Mouse (Mus musculus): ENCODE data around the gene Adcy5.

The Adcy5 gene

GRCm38 (mm10) chr16:35270353-35270934 lies 115.8 kb downstream of the Adcy5 start:
- peak; percentile 74 for DNase-seq (ENCODE audit: low read depth, low spot score)

- DNase-seq (ENCODE audit: low read depth, low spot score) = no peak
Measured at GRCm38 (mm10) chr16:35270945-35271344, 116.3 kb downstream of the Adcy5 start.

- DNase-seq (ENCODE audit: low read depth, low spot score) = no peak
Measured at GRCm38 (mm10) chr16:35271572-35271971, 116.9 kb downstream of the Adcy5 start.

- no peak for DNase-seq (ENCODE audit: low read depth, low spot score)
Measured at GRCm38 (mm10) chr16:35272417-35272816, 117.7 kb downstream of the Adcy5 start.

- no peak for DNase-seq (ENCODE audit: low read depth, low spot score)
Measured at GRCm38 (mm10) chr16:35278166-35278565, 123.5 kb downstream of the Adcy5 start.

GRCm38 (mm10) chr16:35282456-35282855 lies 127.8 kb downstream of the Adcy5 start:
- no peak for DNase-seq (ENCODE audit: low read depth, low spot score)

GRCm38 (mm10) chr16:35285821-35286220 lies 131.1 kb downstream of the Adcy5 start:
- no peak for DNase-seq (ENCODE audit: low read depth, low spot score)

GRCm38 (mm10) chr16:35287244-35287643 lies 132.6 kb downstream of the Adcy5 start:
- no peak for DNase-seq (ENCODE audit: low read depth, low spot score)

- no peak for DNase-seq (ENCODE audit: low read depth, low spot score)
Measured at GRCm38 (mm10) chr16:35297786-35298185, 143.1 kb downstream of the Adcy5 start.

GRCm38 (mm10) chr16:35300156-35300555 lies 145.5 kb downstream of the Adcy5 start:
- DNase-seq (ENCODE audit: low read depth, low spot score) = no peak

- peak; percentile 28 for DNase-seq (ENCODE audit: low read depth, low spot score)
Measured at GRCm38 (mm10) chr16:35302441-35303280, 148.0 kb downstream of the Adcy5 start.

- no peak for DNase-seq (ENCODE audit: low read depth, low spot score)
Measured at GRCm38 (mm10) chr16:35303721-35304120, 149.0 kb downstream of the Adcy5 start.

- no peak for DNase-seq (ENCODE audit: low read depth, low spot score)
Measured at GRCm38 (mm10) chr16:35304416-35304815, 149.7 kb downstream of the Adcy5 start.

- no peak for DNase-seq (ENCODE audit: low read depth, low spot score)
Measured at GRCm38 (mm10) chr16:35305226-35305625, 150.5 kb downstream of the Adcy5 start.

- DNase-seq (ENCODE audit: low read depth, low spot score) = no peak
Measured at GRCm38 (mm10) chr16:35306631-35307030, 152.0 kb downstream of the Adcy5 start.

GRCm38 (mm10) chr16:35307331-35307730 lies 152.7 kb downstream of the Adcy5 start:
- no peak for DNase-seq (ENCODE audit: low read depth, low spot score)

- no peak for DNase-seq (ENCODE audit: low read depth, low spot score)
Measured at GRCm38 (mm10) chr16:35308016-35308415, 153.3 kb downstream of the Adcy5 start.

- no peak for DNase-seq (ENCODE audit: low read depth, low spot score)
Measured at GRCm38 (mm10) chr16:35308486-35309143, 153.9 kb downstream of the Adcy5 start.

GRCm38 (mm10) chr16:35309634-35310033 lies 155.0 kb downstream of the Adcy5 start:
- no peak for DNase-seq (ENCODE audit: low read depth, low spot score)

GRCm38 (mm10) chr16:35310551-35311110 lies 156.0 kb downstream of the Adcy5 start:
- DNase-seq (ENCODE audit: low read depth, low spot score) = no peak

GRCm38 (mm10) chr16:35311586-35311985 lies 156.9 kb downstream of the Adcy5 start:
- DNase-seq (ENCODE audit: low read depth, low spot score) = no peak

GRCm38 (mm10) chr16:35315496-35315895 lies 160.8 kb downstream of the Adcy5 start:
- DNase-seq (ENCODE audit: low read depth, low spot score) = no peak

Data from WW6 (cell line).